ENCODE assay signal across 22 mouse cellular contexts in genomic region chr6:146114071-146114470, GRCm38 (mm10).
DNase-seq lines count a peak whose midpoint lies in the region; ATAC-seq and TF ChIP-seq lines count a peak whose summit lies in the region.
"Had no signal": no experiment of that assay in that cellular context is flagged by ENCODE, and none has a peak within 500 bp of the region (broad histone marks: within the 10 kb centered on the region; RNA-seq: fewer than 3 reads in every experiment).

No protein-coding gene starts in this region.

- no peaks in the 10 kb centered on the region for H3K27me3 ChIP-seq in heart, embryonic 11.5 days (ENCODE audit: control insufficient read depth, insufficient read depth, low read length)
- H3K27me3 ChIP-seq in midbrain, embryonic 12.5 days: no peaks in the 10 kb centered on the region
- no peaks in the 10 kb centered on the region for H3K27me3 ChIP-seq in midbrain, embryonic 14.5 days (ENCODE audit: control insufficient read depth, insufficient read depth, low read length)
- no peaks in the 10 kb centered on the region for H3K27me3 ChIP-seq in intestine, postnatal 0 days (replicated peaks; ENCODE audit: control insufficient read depth, insufficient read depth, low read length)
- H3K27me3 ChIP-seq: CH12.LX; forebrain, embryonic 15.5 days; heart, embryonic 12.5 days; Patski had no signal

- DNase-seq in heart, adult 11 months: peak; percentile 50
- no peak for DNase-seq in layer of hippocampus, adult 2 months (ENCODE audit: low spot score in 2 of 2)
- no peak for DNase-seq in layer of hippocampus, postnatal 10 days (ENCODE audit: low spot score in 2 of 2)
- DNase-seq in midbrain, embryonic 14.5 days: no peak
- DNase-seq: adrenal gland, postnatal 14 days; cerebellum, adult 18-20 months; cerebellum, adult 9-11 months; cerebellum, postnatal 36 days; gastrocnemius, postnatal 10 days; heart, adult 2 months; heart, postnatal 36 days had no signal

- 69% methylated on average over 3 of the region's 3 CpGs for WGBS in heart, embryonic 11.5 days (ENCODE audit: insufficient replicate concordance)
- WGBS in midbrain, embryonic 12.5 days: 83% methylated on average over 3 of the region's 3 CpGs
- WGBS in midbrain, embryonic 14.5 days: 69% methylated on average over 3 of the region's 3 CpGs
- WGBS in intestine, postnatal 0 days: 76% methylated on average over 3 of the region's 3 CpGs

- no peak overlapping the region for H3K27ac ChIP-seq in heart, embryonic 11.5 days (ENCODE audit: low read depth, low read length)
- H3K27ac ChIP-seq in layer of hippocampus, adult 2 months: peak overlapping the region; percentile 64; the same call in 1 of the 2 replicates
- H3K27ac ChIP-seq in midbrain, embryonic 12.5 days (replicated peaks): peak overlapping the region; percentile 43; the same call in 1 of the 2 replicates
- no peak overlapping the region for H3K27ac ChIP-seq in midbrain, embryonic 14.5 days (replicated peaks; ENCODE audit: low read depth, low read length)
- H3K27ac ChIP-seq in intestine, postnatal 0 days (ENCODE audit: low read depth, low read length): no peak overlapping the region
- H3K27ac ChIP-seq: embryonic facial prominence, embryonic 13.5 days; forebrain, embryonic 15.5 days; heart, adult 2 months had no signal

- no peak for TF ChIP-seq CTCF in layer of hippocampus, adult 2 months (conservative IDR thresholded peaks at IDR 0.05)
- no peak for TF ChIP-seq CTCF in intestine, postnatal 0 days (IDR thresholded peaks at IDR 0.05; ENCODE audit: low read depth)

- 0 out of 2 replicates have a peak, but pooled peaks cover 2% of the 10 kb centered on the region for H3K4me1 ChIP-seq in heart, embryonic 11.5 days (ENCODE audit: control insufficient read depth, insufficient read depth, low read length)
- peaks cover 45% of the 10 kb centered on the region for H3K4me1 ChIP-seq in midbrain, embryonic 12.5 days
- peaks cover 18% of the 10 kb centered on the region for H3K4me1 ChIP-seq in midbrain, embryonic 14.5 days (ENCODE audit: control insufficient read depth, insufficient read depth, low read length)
- H3K4me1 ChIP-seq in intestine, postnatal 0 days (replicated peaks; ENCODE audit: control insufficient read depth, insufficient read depth, low read length): no peaks in the 10 kb centered on the region

- H3K4me3 ChIP-seq in heart, embryonic 11.5 days (ENCODE audit: low read depth, low read length): no peak overlapping the region
- H3K4me3 ChIP-seq in layer of hippocampus, adult 2 months: no peak overlapping the region
- no peak overlapping the region for H3K4me3 ChIP-seq in midbrain, embryonic 12.5 days
- no peak overlapping the region for H3K4me3 ChIP-seq in midbrain, embryonic 14.5 days (replicated peaks; ENCODE audit: low read depth, low read length)
- no peak overlapping the region for H3K4me3 ChIP-seq in intestine, postnatal 0 days (ENCODE audit: low read depth, low read length)
- H3K4me3 ChIP-seq: embryonic facial prominence, embryonic 13.5 days; forebrain, embryonic 15.5 days; heart, adult 2 months; heart, embryonic 12.5 days had no signal

- ATAC-seq in heart, embryonic 11.5 days (replicated peaks; ENCODE audit: insufficient number of reproducible peaks, low FRiP score, low TSS enrichment): no peak
- ATAC-seq in midbrain, embryonic 12.5 days (ENCODE audit: low FRiP score, low read depth): no peak
- ATAC-seq in midbrain, embryonic 14.5 days (ENCODE audit: low FRiP score, low TSS enrichment): no peak
- no peak for ATAC-seq in intestine, postnatal 0 days
- ATAC-seq: activated CD4-positive, CD25-positive, alpha-beta regulatory T cell, adult 4 months; hindbrain, embryonic 16.5 days; inflammation-experienced regulatory T-cells, adult 6 months; Patski had no signal

- no peak overlapping the region for H3K9ac ChIP-seq in heart, embryonic 11.5 days (ENCODE audit: low read depth, low read length)
- H3K9ac ChIP-seq in midbrain, embryonic 12.5 days (replicated peaks): no peak overlapping the region
- H3K9ac ChIP-seq in midbrain, embryonic 14.5 days (replicated peaks; ENCODE audit: low read length): no peak overlapping the region
- no peak overlapping the region for H3K9ac ChIP-seq in intestine, postnatal 0 days (ENCODE audit: low read depth, low read length)
- H3K9ac ChIP-seq: embryonic facial prominence, embryonic 13.5 days; forebrain, embryonic 15.5 days; heart, embryonic 12.5 days had no signal

- H3K9me3 ChIP-seq in heart, embryonic 11.5 days (replicated peaks; ENCODE audit: control insufficient read depth, low read length): no peaks in the 10 kb centered on the region
- no peaks in the 10 kb centered on the region for H3K9me3 ChIP-seq in midbrain, embryonic 12.5 days
- no peaks in the 10 kb centered on the region for H3K9me3 ChIP-seq in midbrain, embryonic 14.5 days (ENCODE audit: control insufficient read depth, low read length)
- H3K9me3 ChIP-seq in intestine, postnatal 0 days (ENCODE audit: control insufficient read depth): no peaks in the 10 kb centered on the region
- H3K9me3 ChIP-seq: embryonic facial prominence, embryonic 13.5 days; forebrain, embryonic 15.5 days; heart, embryonic 12.5 days had no signal

- no peak overlapping the region for H3K4me2 ChIP-seq in heart, embryonic 11.5 days
- no peak overlapping the region for H3K4me2 ChIP-seq in midbrain, embryonic 12.5 days (replicated peaks)
- no peak overlapping the region for H3K4me2 ChIP-seq in midbrain, embryonic 14.5 days (ENCODE audit: low read length)
- H3K4me2 ChIP-seq in intestine, postnatal 0 days (replicated peaks; ENCODE audit: low read depth): no peak overlapping the region

- no peaks in the 10 kb centered on the region for H3K36me3 ChIP-seq in heart, embryonic 11.5 days (ENCODE audit: control insufficient read depth, insufficient read depth, low read length)
- H3K36me3 ChIP-seq in midbrain, embryonic 12.5 days: no peaks in the 10 kb centered on the region
- no peaks in the 10 kb centered on the region for H3K36me3 ChIP-seq in midbrain, embryonic 14.5 days (ENCODE audit: control insufficient read depth, insufficient read depth, low read length)
- no peaks in the 10 kb centered on the region for H3K36me3 ChIP-seq in intestine, postnatal 0 days (ENCODE audit: control insufficient read depth, insufficient read depth)
- H3K36me3 ChIP-seq: embryonic facial prominence, embryonic 13.5 days; forebrain, embryonic 15.5 days had no signal

Comparison
In these comparisons a context has a peak if more than half of its experiments do, and no peak if none do; other contexts are left out.
1. H3K27ac ChIP-seq: peak in layer of hippocampus, adult 2 months (single experiment) and midbrain, embryonic 12.5 days (single experiment); none in heart, embryonic 11.5 days (single experiment), midbrain, embryonic 14.5 days (single experiment) and intestine, postnatal 0 days (single experiment).